Mouse (Mus musculus) adrenal gland, adult 10 weeks (tissue): Measurements from ENCODE around the gene Cog7. TPM values are rescaled to one million over a fixed set of nuclear protein-coding genes. Genes with fewer than 3 reads are reported as not detected.

ENCODE experiments used
- polyA plus RNA-seq: library from polyadenylated mRNA; stranded (reverse); fragments of 350-450 nt; fragmentation: Illumina TruSeq; extraction: RNeasy Lipid Tissue Mini Kit (QIAGEN cat#74804); gene quantifications from one replicate; pipeline ENCODE4 v1.2.3, GENCODE M21; 2014; ENCODE audit warnings: low read depth, low replicate concordance

The Cog7 gene
- polyA plus RNA-seq: 16.6 TPM

GRCm38 (mm10) chr7:121981307-121981871, at the start of gene Cog7:
Cog7 (minus strand) TSS chr7:121981711.

DNA sequence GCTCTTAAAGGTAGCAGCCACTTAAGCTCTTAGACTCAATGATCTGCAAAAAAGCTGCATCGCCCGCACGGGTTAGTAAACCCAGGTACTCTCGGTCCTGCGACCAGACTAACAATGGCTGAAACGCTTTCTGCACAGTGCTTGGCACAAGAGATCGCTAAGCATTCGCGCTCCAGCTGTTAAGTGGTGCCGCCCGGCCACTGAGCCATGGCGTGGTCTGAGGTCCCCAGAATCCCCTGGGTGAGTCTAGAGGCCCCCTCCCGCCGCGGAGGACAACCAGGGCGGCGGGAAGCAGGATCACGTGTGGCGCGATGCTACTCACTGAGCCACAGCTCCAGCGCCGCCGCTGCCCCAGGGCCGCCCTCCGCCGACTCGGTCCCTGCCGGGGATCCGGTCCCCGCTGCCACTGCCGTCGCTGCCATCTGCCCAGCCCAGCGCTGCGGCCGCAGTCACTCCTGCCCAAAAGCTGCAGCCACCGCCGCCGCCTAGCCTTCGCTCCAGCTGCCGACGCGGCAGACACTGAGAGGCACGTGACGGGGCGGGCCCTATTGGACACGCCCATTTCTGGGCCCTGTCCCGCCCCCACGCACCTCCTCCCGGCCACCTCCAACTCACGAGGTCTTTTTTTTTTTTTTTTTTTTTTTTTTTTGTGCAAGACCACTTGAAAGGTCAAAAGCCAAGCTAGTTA, 39.3 kb upstream of the Cog7 start, which contains the start of gene Gga2:
TSS of gene Gga2 (minus strand) at position 556 of the 688 bp plus-strand sequence.

GRCm38 (mm10) chr7:121864858-121865585, 116.5 kb downstream of the Cog7 start, which contains the start of gene Scnn1b:
Scnn1b (plus strand) TSS chr7:121865038.

Other genes starting within 250 kb of the Cog7 start
- not detected for gene Scnn1g, start 247.2 kb downstream of the Cog7 start, polyA plus RNA-seq
- gene Scnn1b, start 116.7 kb downstream of the Cog7 start, polyA plus RNA-seq: not detected
- gene Gga2, start 39.5 kb upstream of the Cog7 start, polyA plus RNA-seq: 3.3 TPM
- 37.2 TPM for gene Ubfd1, start 85.5 kb upstream of the Cog7 start, polyA plus RNA-seq
- 3.3 TPM for gene Ears2, start 85.6 kb upstream of the Cog7 start, polyA plus RNA-seq
- 737 TPM for gene Ndufab1, start 120.2 kb upstream of the Cog7 start, polyA plus RNA-seq
- 1.8 TPM for gene Palb2, start 151.3 kb upstream of the Cog7 start, polyA plus RNA-seq
- gene Dctn5, start 151.3 kb upstream of the Cog7 start, polyA plus RNA-seq: 122 TPM
- gene Plk1, start 177.7 kb upstream of the Cog7 start, polyA plus RNA-seq: 0.82 TPM
- not detected for gene Ern2, start 204.5 kb upstream of the Cog7 start, polyA plus RNA-seq
- 1.8 TPM for gene Chp2, start 237.8 kb upstream of the Cog7 start, polyA plus RNA-seq